Mouse (Mus musculus) midbrain, postnatal 0 days (tissue): ENCODE results near the gene Sun2. TPM values are rescaled to one million over a fixed set of nuclear protein-coding genes. Genes with fewer than 3 reads are reported as not detected.

Experiments used
- ATAC-seq: fragments of 200-750 bp; cut with Nextera tagmentation; 2 replicates; pipeline ENCODE4 v1.8.0; 2017; ENCODE audit warnings: moderate number of reproducible peaks, mild to moderate bottlenecking, moderate TSS enrichment, moderate library complexity; ENCODE audit not compliant: low FRiP score
- DNase-seq: peaks from one replicate; pipeline ENCODE4 v3.0.0-alpha.2; 2015; ENCODE audit warnings: low spot score
- H3K27ac ChIP-seq: fragments of 300-500 bp; sonication (generic); 2 replicates; pipeline ENCODE4 v1.5.1; 2014; ENCODE audit warnings: low read depth, mild to moderate bottlenecking, low read length, mixed read lengths
- H3K27me3 ChIP-seq: fragments of 300-500 bp; sonication (generic); 2 replicates; pipeline ENCODE4 v1.6.1; 2014; ENCODE audit warnings: low read length, control low read depth, mixed read lengths; ENCODE audit not compliant: insufficient read depth
- H3K36me3 ChIP-seq: fragments of 300-500 bp; sonication (generic); 2 replicates; pipeline ENCODE4 v1.6.1; 2014; ENCODE audit warnings: low read length, control low read depth, mixed read lengths; ENCODE audit not compliant: insufficient read depth
- H3K4me1 ChIP-seq: fragments of 300-500 bp; sonication (generic); 2 replicates; pipeline ENCODE4 v1.6.1; 2014; ENCODE audit warnings: mild to moderate bottlenecking, control low read depth, antibody characterized with exemption, low read length, mixed read lengths; ENCODE audit not compliant: insufficient read depth
- H3K4me2 ChIP-seq: fragments of 300-500 bp; sonication (generic); 2 replicates; pipeline ENCODE4 v1.6.1; 2014; ENCODE audit warnings: low read depth, mild to moderate bottlenecking, low read length, mixed read lengths; ENCODE audit not compliant: poor library complexity, severe bottlenecking
- H3K4me3 ChIP-seq: fragments of 300-500 bp; sonication (generic); 2 replicates; pipeline ENCODE4 v1.5.1; 2014; ENCODE audit warnings: low read depth, mild to moderate bottlenecking, low read length, moderate library complexity
- H3K9ac ChIP-seq: fragments of 300-500 bp; sonication (generic); replicated peaks from 2 replicates; pipeline ENCODE4 v1.6.1; 2014; ENCODE audit warnings: mild to moderate bottlenecking, low read length, moderate library complexity, mixed read lengths; ENCODE audit not compliant: poor library complexity, severe bottlenecking
- H3K9me3 ChIP-seq: fragments of 300-500 bp; sonication (generic); 2 replicates; pipeline ENCODE4 v1.6.1; 2016; ENCODE audit warnings: low read length, control low read depth
- CTCF ChIP-seq: IDR thresholded peaks from 2 replicates; pipeline ENCODE4 v1.5.1; 2016; ENCODE audit warnings: antibody characterized with exemption, mild to moderate bottlenecking
- WGBS: fragments of 180-500 bp; shearing (Covaris S2); extraction: QIAGEN DNeasy Blood & Tissue Kit; methylation state at CpG from one replicate; pipeline ENCODE4 v1.1.7; 2014; 5-methylcytosine and 5-hydroxymethylcytosine counted together
- polyA plus RNA-seq: library from polyadenylated mRNA; unstranded; fragments of >200 nt; fragmentation: Nextera tagmentation; extraction: Ambion mirVana; gene quantifications from 2 replicates; pipeline ENCODE4 v1.2.1, GENCODE M21; 2015
- total RNA-seq: library from RNA; depleted of rRNA; stranded (reverse); fragments of >200 nt; gene quantifications from 2 replicates; pipeline ENCODE4 v1.2.3, GENCODE M21; 2014

Gene Sun2
- total and polyA plus RNA-seq, 2 experiments from 2014 or later, result 3.1 to 33.7 TPM

DNA sequence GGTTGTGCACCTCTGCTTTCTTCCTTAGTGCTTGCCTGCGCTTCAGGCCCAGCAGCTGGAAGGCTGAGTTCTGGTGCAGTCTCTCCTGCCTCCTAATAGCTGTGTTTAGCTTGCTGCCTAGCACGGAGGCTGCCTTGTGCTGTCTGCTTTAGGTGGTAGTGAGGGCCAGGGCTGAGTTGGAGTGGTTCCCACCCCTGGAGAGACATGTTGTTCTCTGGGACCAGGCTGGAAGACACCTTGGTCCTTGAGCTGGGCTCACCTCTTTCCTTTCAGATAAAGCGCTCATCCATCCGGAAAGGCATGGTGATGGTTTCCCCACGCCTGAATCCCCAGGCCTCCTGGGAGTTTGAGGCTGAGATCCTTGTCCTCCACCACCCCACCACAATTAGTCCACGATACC lies 25.6 kb downstream of the Sun2 start:
- Histone ChIP-seq H3K4me2 (no peak overlapping the region), H3K9ac (no peak overlapping the region), H3K9me3 (no peaks in the 10 kb centered on the region), H3K27ac (no peak overlapping the region), H3K4me1 (no peaks in the 10 kb centered on the region), H3K4me3 (no peak overlapping the region), H3K36me3 (peaks cover 74% of the 10 kb centered on the region), H3K27me3 (no peaks in the 10 kb centered on the region)
- DNase-seq (no peak), ATAC-seq (no peak)
- WGBS, result 92% methylated on average over 6 of the region's 6 CpGs
- no peak for TF ChIP-seq CTCF

DNA sequence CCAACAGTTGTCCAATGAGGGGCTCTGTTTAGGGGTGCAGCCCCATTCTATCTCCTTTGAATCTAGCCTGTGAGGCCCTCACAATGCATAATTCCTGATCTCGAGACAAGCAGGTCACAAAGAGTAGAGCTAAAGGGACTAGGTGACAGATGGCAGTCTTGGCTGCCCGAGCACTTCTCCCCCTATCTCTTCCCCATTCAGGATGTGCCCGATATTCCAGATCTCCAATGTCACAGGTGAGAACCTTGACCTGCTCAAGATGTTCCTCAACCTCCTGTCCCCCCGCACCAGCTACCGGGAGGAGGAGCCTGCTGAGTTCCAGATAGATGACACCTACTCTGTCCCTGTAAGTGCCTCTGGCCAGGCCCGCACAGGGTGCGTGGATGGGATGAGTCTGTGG lies 26.7 kb downstream of the Sun2 start:
- no peak overlapping the region for H3K4me3 ChIP-seq
- no peaks in the 10 kb centered on the region for H3K9me3 ChIP-seq
- DNase-seq, result no peak
- no peak overlapping the region for H3K9ac ChIP-seq
- no peak for TF ChIP-seq CTCF
- no peak overlapping the region for H3K4me2 ChIP-seq
- WGBS, result 95% methylated on average over 7 of the region's 7 CpGs
- no peak overlapping the region for H3K27ac ChIP-seq
- H3K4me1 ChIP-seq, result no peaks in the 10 kb centered on the region
- peaks cover 76% of the 10 kb centered on the region for H3K36me3 ChIP-seq
- ATAC-seq, result no peak
- no peaks in the 10 kb centered on the region for H3K27me3 ChIP-seq

DNA sequence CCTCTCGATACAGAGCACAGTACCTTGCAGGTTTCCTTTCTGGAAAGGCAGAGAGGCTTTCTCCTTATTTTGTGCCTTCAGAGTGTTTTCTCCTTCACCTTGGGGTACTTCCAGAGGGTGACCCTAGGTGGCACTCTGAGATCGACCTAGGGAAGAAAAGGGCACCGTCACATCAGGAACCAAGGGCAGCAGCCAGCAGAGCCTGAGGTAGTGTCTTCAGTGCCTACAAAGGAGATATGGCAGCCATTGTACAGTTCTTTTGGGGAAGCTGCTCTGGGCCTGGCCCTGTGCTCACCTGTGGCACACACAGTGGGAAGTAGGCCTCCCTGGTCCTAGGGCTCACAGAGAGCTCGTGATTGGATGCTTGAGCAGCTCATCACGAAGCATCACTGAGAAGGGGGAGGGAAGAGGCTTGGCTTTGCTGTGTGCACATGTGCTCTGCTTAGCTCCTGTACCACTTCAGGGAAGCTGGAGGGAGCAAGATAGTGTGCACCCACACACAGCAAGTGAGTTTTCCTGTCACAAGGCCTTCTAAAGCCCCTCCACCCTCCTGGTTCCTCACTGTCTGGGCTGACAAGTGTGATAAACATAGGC lies 34.0 kb downstream of the Sun2 start:
- Histone ChIP-seq H3K27me3 (no peaks in the 10 kb centered on the region), H3K4me1 (no peaks in the 10 kb centered on the region), H3K4me2 (no peak overlapping the region), H3K36me3 (peaks cover 41% of the 10 kb centered on the region), H3K4me3 (no peak overlapping the region), H3K27ac (no peak overlapping the region), H3K9me3 (no peaks in the 10 kb centered on the region), H3K9ac (no peak overlapping the region)
- no peak for TF ChIP-seq CTCF
- DNase-seq (no peak), ATAC-seq (no peak)
- 84% methylated on average over 4 of the region's 5 CpGs for WGBS

DNA sequence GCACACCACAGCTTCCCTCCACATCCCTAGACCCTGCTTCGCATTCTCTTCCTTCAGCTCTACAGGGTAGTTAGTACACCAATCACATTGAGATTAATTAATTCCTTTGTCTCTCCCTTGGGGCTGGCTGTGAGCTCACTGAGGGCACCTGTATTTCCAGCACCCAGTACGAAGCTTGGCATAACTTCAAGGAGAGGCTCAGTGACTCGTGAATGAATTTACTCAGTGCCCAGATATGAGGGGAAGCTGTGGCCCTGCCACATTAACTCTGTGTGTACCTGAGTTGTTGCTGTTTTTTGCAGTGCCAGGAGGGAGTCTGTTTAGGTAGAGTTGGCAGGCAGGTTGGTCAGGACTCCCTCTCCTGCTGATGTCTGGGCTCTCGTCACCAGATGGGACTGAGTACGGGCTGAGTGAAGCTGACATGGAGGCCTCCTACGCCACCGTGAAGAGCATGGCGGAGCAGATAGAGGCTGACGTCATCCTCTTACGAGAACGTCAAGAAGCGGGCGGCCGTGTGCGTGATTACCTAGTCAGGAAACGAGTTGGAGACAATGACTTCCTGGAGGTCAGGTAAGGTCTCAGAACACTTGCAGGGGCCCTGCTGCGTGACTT lies 35.6 kb downstream of the Sun2 start:
- WGBS, result 87% methylated on average over 17 of the region's 17 CpGs
- H3K27me3 ChIP-seq, result no peaks in the 10 kb centered on the region
- peaks cover 28% of the 10 kb centered on the region for H3K36me3 ChIP-seq
- no peak for DNase-seq
- TF ChIP-seq CTCF, result no peak
- no peaks in the 10 kb centered on the region for H3K4me1 ChIP-seq
- no peak overlapping the region for H3K4me3 ChIP-seq
- H3K9ac ChIP-seq, result no peak overlapping the region
- no peaks in the 10 kb centered on the region for H3K9me3 ChIP-seq
- no peak overlapping the region for H3K4me2 ChIP-seq
- no peak for ATAC-seq
- H3K27ac ChIP-seq, result no peak overlapping the region

DNA sequence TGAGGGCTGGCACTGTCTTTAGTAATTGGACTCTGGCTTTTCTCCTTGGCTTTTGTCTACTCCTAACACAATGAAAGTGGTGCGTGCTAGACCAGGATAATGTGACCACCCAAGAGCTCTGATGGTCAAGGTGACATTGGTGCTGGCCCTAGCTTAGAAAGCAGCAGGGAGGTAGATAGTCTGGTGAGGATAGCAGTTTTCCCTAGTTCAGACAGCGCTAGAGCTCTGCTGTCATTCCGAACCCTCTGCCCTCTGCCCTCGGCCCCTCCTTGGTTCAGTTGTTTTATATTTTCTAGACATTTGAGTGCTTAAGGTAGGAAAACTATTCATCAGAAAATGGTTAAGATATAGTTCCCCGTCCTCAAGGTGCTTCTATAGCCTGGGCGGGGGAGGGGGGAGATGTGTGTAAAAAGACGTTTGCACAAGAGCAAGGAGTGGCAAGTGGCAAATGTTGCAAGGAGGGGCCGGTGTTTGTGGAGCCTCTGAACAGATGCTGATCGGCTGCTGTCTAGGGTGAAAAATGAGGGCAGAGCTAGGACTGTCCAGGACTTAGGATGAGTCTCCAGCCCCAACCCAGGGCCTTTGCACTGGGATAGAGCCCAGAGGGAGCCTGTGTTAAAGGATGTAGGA lies 44.7 kb downstream of the Sun2 start:
- ATAC-seq, result no peak
- H3K36me3 ChIP-seq, result 0 out of 2 replicates have a peak, but pooled peaks cover 3% of the 10 kb centered on the region
- H3K4me3 ChIP-seq, result no peak overlapping the region
- no peak overlapping the region for H3K27ac ChIP-seq
- no peak for TF ChIP-seq CTCF
- H3K9me3 ChIP-seq, result no peaks in the 10 kb centered on the region
- H3K4me1 ChIP-seq, result no peaks in the 10 kb centered on the region
- H3K9ac ChIP-seq, result no peak overlapping the region
- no peak overlapping the region for H3K4me2 ChIP-seq
- DNase-seq, result no peak
- H3K27me3 ChIP-seq, result no peaks in the 10 kb centered on the region
- WGBS, result 81% methylated on average over 9 of the region's 9 CpGs

DNA sequence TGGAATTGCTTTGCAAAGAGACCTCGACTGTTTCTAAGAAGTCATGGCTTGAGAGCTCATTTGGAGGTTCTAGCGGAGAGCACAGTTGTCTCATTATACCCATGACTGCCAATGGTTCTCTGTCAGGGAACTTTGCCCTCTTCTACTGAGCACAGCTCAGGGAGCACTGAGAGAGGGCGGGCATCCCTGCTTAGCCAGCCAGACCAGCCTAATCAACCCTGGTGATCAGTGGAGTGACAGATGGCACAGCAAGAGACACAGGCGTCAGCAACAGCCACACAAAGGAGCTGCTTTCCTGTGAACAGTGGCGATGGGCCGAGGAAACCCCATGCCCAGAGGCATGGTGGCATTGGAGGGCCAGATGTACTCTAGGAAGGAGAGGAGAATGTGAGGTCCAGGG lies 45.3 kb downstream of the Sun2 start:
- WGBS, result 69% methylated on average over 6 of the region's 6 CpGs
- no peak overlapping the region for H3K27ac ChIP-seq
- ATAC-seq, result no peak

More for the DNA sequence above, 45.3 kb downstream of the Sun2 start:
- TF ChIP-seq CTCF, result no peak
- Histone ChIP-seq H3K4me2 (no peak overlapping the region), H3K4me1 (peaks cover 4% of the 10 kb centered on the region; the same call in 1 of the 2 replicates), H3K36me3 (0 out of 2 replicates have a peak, but pooled peaks cover 3% of the 10 kb centered on the region), H3K9ac (no peak overlapping the region), H3K9me3 (no peaks in the 10 kb centered on the region), H3K27me3 (no peaks in the 10 kb centered on the region), H3K4me3 (no peak overlapping the region)
- peak; percentile 63 for DNase-seq
